Mouse (Mus musculus): ENCODE data around the gene Pacs1. TPM values are rescaled to one million over a fixed set of nuclear protein-coding genes. Genes with fewer than 3 reads are reported as not detected.
A peak's percentile ranks its signal among the peaks of the same experiment; 100 is the strongest.

Pacs1 gene
- polyA plus RNA-seq, 2 experiments = 8.2 to 8.3 TPM

- Histone ChIP-seq H3K36me3 (replicated peaks; ENCODE audit: control insufficient read depth, insufficient read depth, low read depth) (peaks cover 4% of the 10 kb centered on the region), H3K27ac (no peak overlapping the region), H3K4me2 (ENCODE audit: low read depth) (peak overlapping the region; percentile 99), H3K9me3 (ENCODE audit: control insufficient read depth, low read length) (no peaks in the 10 kb centered on the region), H3K4me1 (replicated peaks; ENCODE audit: control insufficient read depth in 2 of 2, insufficient read depth in 2 of 2, low read length in 1 of 2) (peaks cover 4 to 11% of the 10 kb centered on the region in 2 experiments), H3K27me3 (ENCODE audit: control insufficient read depth, insufficient read depth, low read length) (no peaks in the 10 kb centered on the region), H3K4me3 (ENCODE audit: insufficient read depth in 1 of 2, low read depth in 2 of 2, low read length in 2 of 2) (peak overlapping the region in 1 of 2 experiments; percentile 94; a peak in 1 of 4 replicates), H3K9ac (replicated peaks) (no peak overlapping the region; the same call in 1 of the 2 replicates)
- no peak for DNase-seq (ENCODE audit: low read depth in 3 of 3, low spot score in 3 of 3)
- 71% methylated on average over 18 of the region's 18 CpGs for WGBS (ENCODE audit: insufficient replicate concordance)
- ATAC-seq (ENCODE audit: insufficient read depth) = no peak
- TF ChIP-seq EP300 (IDR thresholded peaks at IDR 0.05; ENCODE audit: low read depth) = no peak
- TF ChIP-seq CTCF (IDR thresholded peaks at IDR 0.05; ENCODE audit: low read depth) = no peak
Observed at GRCm38 (mm10) chr19:5107556-5108270, 165.2 kb downstream of the Pacs1 start.

- TF ChIP-seq EP300 (IDR thresholded peaks at IDR 0.05; ENCODE audit: low read depth) (no peak), CTCF (IDR thresholded peaks at IDR 0.05; ENCODE audit: low read depth) (no peak)
- H3K4me1 ChIP-seq (replicated peaks; ENCODE audit: control insufficient read depth in 2 of 2, insufficient read depth in 2 of 2, low read length in 1 of 2) = peaks cover 4 to 11% of the 10 kb centered on the region in 2 experiments
- H3K9ac ChIP-seq (replicated peaks) = peak within 1 kb of the TSS; percentile 95
- H3K27me3 ChIP-seq (ENCODE audit: control insufficient read depth, insufficient read depth, low read length) = no peaks in the 10 kb centered on the region
- WGBS (ENCODE audit: insufficient replicate concordance) = under 1% methylated on average over 46 of the region's 46 CpGs
- peak within 1 kb of the TSS; percentile 68 to 94 for H3K4me3 ChIP-seq (ENCODE audit: insufficient read depth in 1 of 2, low read depth in 2 of 2, low read length in 2 of 2)
- ATAC-seq (ENCODE audit: insufficient read depth) = peak; percentile 93
- H3K4me2 ChIP-seq (ENCODE audit: low read depth) = peak within 1 kb of the TSS; percentile 99
- peak; percentile 95 to 97 (median 96) for DNase-seq (ENCODE audit: low read depth in 3 of 3, low spot score in 3 of 3)
- no peaks in the 10 kb centered on the region for H3K9me3 ChIP-seq (ENCODE audit: control insufficient read depth, low read length)
- peak within 1 kb of the TSS; percentile 57 for H3K27ac ChIP-seq
- H3K36me3 ChIP-seq (replicated peaks; ENCODE audit: control insufficient read depth, insufficient read depth, low read depth) = peaks cover 6% of the 10 kb centered on the region
Observed at GRCm38 (mm10) chr19:5106731-5107191, 166.2 kb downstream of the Pacs1 start, which contains the start of gene Rab1b. TSS of gene Rab1b (minus strand) at chr19:5107072.

- TF ChIP-seq CTCF (IDR thresholded peaks at IDR 0.05; ENCODE audit: low read depth) (no peak), EP300 (IDR thresholded peaks at IDR 0.05; ENCODE audit: low read depth) (no peak)
- Histone ChIP-seq H3K36me3 (replicated peaks; ENCODE audit: control insufficient read depth, insufficient read depth, low read depth) (peaks cover 6% of the 10 kb centered on the region), H3K4me3 (ENCODE audit: insufficient read depth in 1 of 2, low read depth in 2 of 2, low read length in 2 of 2) (peak overlapping the region; percentile 68 to 94), H3K9ac (replicated peaks) (peak overlapping the region; percentile 95), H3K27ac (peak overlapping the region; percentile 57), H3K4me1 (replicated peaks; ENCODE audit: control insufficient read depth in 2 of 2, insufficient read depth in 2 of 2, low read length in 1 of 2) (peaks cover 4 to 11% of the 10 kb centered on the region in 2 experiments), H3K9me3 (ENCODE audit: control insufficient read depth, low read length) (no peaks in the 10 kb centered on the region), H3K27me3 (ENCODE audit: control insufficient read depth, insufficient read depth, low read length) (no peaks in the 10 kb centered on the region), H3K4me2 (ENCODE audit: low read depth) (peak overlapping the region; percentile 99)
- no peak for ATAC-seq (ENCODE audit: insufficient read depth)
- DNase-seq (ENCODE audit: low read depth in 3 of 3, low spot score in 3 of 3) = no peak
- WGBS (ENCODE audit: insufficient replicate concordance) = 2% methylated on average over 9 of the region's 9 CpGs
Observed at GRCm38 (mm10) chr19:5106074-5106473, 166.8 kb downstream of the Pacs1 start.

- H3K4me3 ChIP-seq (ENCODE audit: insufficient read depth in 1 of 2, low read depth in 2 of 2, low read length in 2 of 2) = peak within 1 kb of the TSS in 1 of 2 experiments; percentile 43; a peak in 3 of 4 replicates
- peaks cover 4 to 13% of the 10 kb centered on the region in 2 experiments for H3K4me1 ChIP-seq (replicated peaks; ENCODE audit: control insufficient read depth in 2 of 2, insufficient read depth in 2 of 2, low read length in 1 of 2)
- H3K4me2 ChIP-seq (ENCODE audit: low read depth) = peak within 1 kb of the TSS; percentile 75
- no peak within 1 kb of the TSS for H3K27ac ChIP-seq
- H3K9me3 ChIP-seq (ENCODE audit: control insufficient read depth, low read length) = no peaks in the 10 kb centered on the region
- DNase-seq (ENCODE audit: low read depth in 3 of 3, low spot score in 3 of 3) (no peak), ATAC-seq (ENCODE audit: insufficient read depth) (peak; percentile 56)
- no peaks in the 10 kb centered on the region; the same call in none of the 2 replicates for H3K27me3 ChIP-seq (ENCODE audit: control insufficient read depth, insufficient read depth, low read length)
- TF ChIP-seq EP300 (IDR thresholded peaks at IDR 0.05; ENCODE audit: low read depth) (no peak), CTCF (IDR thresholded peaks at IDR 0.05; ENCODE audit: low read depth) (no peak)
- 0 out of 2 replicates have a peak within 1 kb of the TSS, but pooled peaks have one; percentile 13 for H3K9ac ChIP-seq (replicated peaks)
- 6% methylated on average over 41 of the region's 48 CpGs for WGBS (ENCODE audit: insufficient replicate concordance)
- peaks cover 5% of the 10 kb centered on the region for H3K36me3 ChIP-seq (replicated peaks; ENCODE audit: control insufficient read depth, insufficient read depth, low read depth)
Observed at GRCm38 (mm10) chr19:5098363-5099143, 174.4 kb downstream of the Pacs1 start, which contains the start of gene Cnih2. TSS of gene Cnih2 (minus strand) at chr19:5098521.

All from liver, embryonic 14.5 days (tissue).